Comparison of ENCODE assay signal across 16 mouse cellular contexts in genomic region chr11:96933562-96934276, GRCm38 (mm10). TPM values are rescaled to one million over a fixed set of nuclear protein-coding genes. Genes with fewer than 3 reads are reported as not detected.
DNase-seq lines count a peak whose midpoint lies in the region; ATAC-seq and TF ChIP-seq lines count a peak whose summit lies in the region.
"Had no signal": no experiment of that assay in that cellular context is flagged by ENCODE, and none has a peak within 500 bp of the region (broad histone marks: within the 10 kb centered on the region; RNA-seq: fewer than 3 reads in every experiment).

No protein-coding gene starts in this region.

- H3K9me3 ChIP-seq in lung, postnatal 0 days (ENCODE audit: low read length): no peaks in the 10 kb centered on the region
- no peaks in the 10 kb centered on the region for H3K9me3 ChIP-seq in intestine, postnatal 0 days (ENCODE audit: control insufficient read depth)
- H3K9me3 ChIP-seq in stomach, embryonic 16.5 days (replicated peaks; ENCODE audit: control insufficient read depth, low read length): no peaks in the 10 kb centered on the region
- H3K9me3 ChIP-seq: embryonic facial prominence, embryonic 13.5 days had no signal

- peaks cover 5% of the 10 kb centered on the region; the same call in 1 of the 2 replicates for H3K4me1 ChIP-seq in lung, postnatal 0 days (ENCODE audit: insufficient read depth, low read depth, low read length)
- H3K4me1 ChIP-seq in intestine, postnatal 0 days (replicated peaks; ENCODE audit: control insufficient read depth, insufficient read depth, low read length): peaks cover 8% of the 10 kb centered on the region; the same call in 1 of the 2 replicates
- peaks cover 29% of the 10 kb centered on the region for H3K4me1 ChIP-seq in stomach, embryonic 16.5 days (ENCODE audit: control insufficient read depth, insufficient read depth, low read length)

- no peak overlapping the region for H3K4me3 ChIP-seq in lung, postnatal 0 days (ENCODE audit: low read depth, low read length)
- H3K4me3 ChIP-seq in intestine, postnatal 0 days (ENCODE audit: low read depth, low read length): no peak overlapping the region
- H3K4me3 ChIP-seq in stomach, embryonic 16.5 days (replicated peaks; ENCODE audit: low read length): no peak overlapping the region
- H3K4me3 ChIP-seq: embryonic facial prominence, embryonic 13.5 days; myocyte had no signal

- DNase-seq in lung, postnatal 0 days (ENCODE audit: low spot score): no peak
- no peak for DNase-seq in lung, postnatal 4 days
- DNase-seq in kidney, postnatal 25 days: peak; percentile 46 to 79
- DNase-seq in ovary, postnatal 14 days (ENCODE audit: low spot score): no peak
- DNase-seq in left cerebral cortex, adult 9 months (ENCODE audit: low spot score in 2 of 2): no peak
- DNase-seq: cerebellum, postnatal 10 days; gastrocnemius, postnatal 25 days; heart, postnatal 10 days; right cerebral cortex, postnatal 25 days had no signal

- no peaks in the 10 kb centered on the region for H3K27me3 ChIP-seq in lung, postnatal 0 days (replicated peaks; ENCODE audit: insufficient read depth, low read length)
- H3K27me3 ChIP-seq in intestine, postnatal 0 days (replicated peaks; ENCODE audit: control insufficient read depth, insufficient read depth, low read length): no peaks in the 10 kb centered on the region
- no peaks in the 10 kb centered on the region for H3K27me3 ChIP-seq in stomach, embryonic 16.5 days (ENCODE audit: control insufficient read depth, insufficient read depth, low read length)
- H3K27me3 ChIP-seq: Patski had no signal

- H3K9ac ChIP-seq in lung, postnatal 0 days (replicated peaks; ENCODE audit: low read depth): no peak overlapping the region
- H3K9ac ChIP-seq in intestine, postnatal 0 days (ENCODE audit: low read depth, low read length): no peak overlapping the region
- H3K9ac ChIP-seq in stomach, embryonic 16.5 days (ENCODE audit: low read length): peak overlapping the region; percentile 5; the same call in 1 of the 2 replicates
- H3K9ac ChIP-seq: embryonic facial prominence, embryonic 13.5 days had no signal

- no peak overlapping the region for H3K4me2 ChIP-seq in lung, postnatal 0 days (replicated peaks; ENCODE audit: low read depth, low read length)
- peak overlapping the region; percentile 0; the same call in 1 of the 2 replicates for H3K4me2 ChIP-seq in intestine, postnatal 0 days (replicated peaks; ENCODE audit: low read depth)
- 0 out of 2 replicates have a peak overlapping the region, but pooled peaks have one; percentile 4 for H3K4me2 ChIP-seq in stomach, embryonic 16.5 days (ENCODE audit: low read depth, low read length)

- H3K27ac ChIP-seq in lung, postnatal 0 days (ENCODE audit: low read length): peak overlapping the region; percentile 63
- H3K27ac ChIP-seq in intestine, postnatal 0 days (ENCODE audit: low read depth, low read length): peak overlapping the region; percentile 85
- peak overlapping the region; percentile 88; the same call in 1 of the 2 replicates for H3K27ac ChIP-seq in stomach, embryonic 16.5 days (ENCODE audit: low read length)
- H3K27ac ChIP-seq: embryonic facial prominence, embryonic 13.5 days had no signal

- no peak for TF ChIP-seq CTCF in lung, postnatal 0 days (IDR thresholded peaks at IDR 0.05)
- TF ChIP-seq CTCF in intestine, postnatal 0 days (IDR thresholded peaks at IDR 0.05; ENCODE audit: low read depth): no peak

- WGBS in lung, postnatal 0 days: 65% methylated on average over 13 of the region's 13 CpGs
- 77% methylated on average over 13 of the region's 13 CpGs for WGBS in intestine, postnatal 0 days
- 85% methylated on average over 13 of the region's 13 CpGs for WGBS in stomach, embryonic 16.5 days

- no peak for ATAC-seq in lung, postnatal 0 days
- ATAC-seq in intestine, postnatal 0 days: no peak
- no peak for ATAC-seq in stomach, embryonic 16.5 days (ENCODE audit: insufficient read depth, low FRiP score)
- no peak for ATAC-seq in frontal cortex, adult (ENCODE audit: low TSS enrichment)
- ATAC-seq: forebrain, embryonic 14.5 days; Patski had no signal

- no peak for TF ChIP-seq EP300 in lung, postnatal 0 days (IDR thresholded peaks at IDR 0.05)

- H3K36me3 ChIP-seq in lung, postnatal 0 days (ENCODE audit: insufficient read depth, low read length): no peaks in the 10 kb centered on the region
- H3K36me3 ChIP-seq in intestine, postnatal 0 days (ENCODE audit: control insufficient read depth, insufficient read depth): peaks cover 10% of the 10 kb centered on the region; the same call in 1 of the 2 replicates
- H3K36me3 ChIP-seq in stomach, embryonic 16.5 days (ENCODE audit: control insufficient read depth, insufficient read depth, low read length): no peaks in the 10 kb centered on the region
- H3K36me3 ChIP-seq: embryonic facial prominence, embryonic 13.5 days had no signal

RNA-seq across cellular contexts. Expression of gene Prr15l, which starts 5.8 kb away (rescaled TPM):
- 126 and 127 TPM in 2 replicates for polyA plus RNA-seq in lung, postnatal 0 days (2015; fragmentation: Nextera tagmentation; extraction: Ambion mirVana)
- polyA plus RNA-seq in intestine, postnatal 0 days (2015; fragmentation: Nextera tagmentation; extraction: Ambion mirVana): 138 and 141 TPM in 2 replicates
- 70.8 and 81.7 TPM in 2 replicates for polyA plus RNA-seq in stomach, embryonic 16.5 days (2015; fragmentation: Nextera tagmentation; extraction: Ambion mirVana)

RNA-seq across cellular contexts. Expression of gene Pnpo, which starts 10.1 kb away (rescaled TPM):
- polyA plus RNA-seq in lung, postnatal 0 days (2015; fragmentation: Nextera tagmentation; extraction: Ambion mirVana): 28.7 and 30.0 TPM in 2 replicates
- 145 and 158 TPM in 2 replicates for polyA plus RNA-seq in intestine, postnatal 0 days (2015; fragmentation: Nextera tagmentation; extraction: Ambion mirVana)
- polyA plus RNA-seq in stomach, embryonic 16.5 days (2015; fragmentation: Nextera tagmentation; extraction: Ambion mirVana): 70.7 and 76.8 TPM in 2 replicates

RNA-seq across cellular contexts. Expression of gene Cdk5rap3, which starts 17.4 kb away (rescaled TPM):
- polyA plus RNA-seq in lung, postnatal 0 days (2015; fragmentation: Nextera tagmentation; extraction: Ambion mirVana): 46.4 and 48.0 TPM in 2 replicates
- polyA plus RNA-seq in intestine, postnatal 0 days (2015; fragmentation: Nextera tagmentation; extraction: Ambion mirVana): 64.1 and 68.9 TPM in 2 replicates
- polyA plus RNA-seq in stomach, embryonic 16.5 days (2015; fragmentation: Nextera tagmentation; extraction: Ambion mirVana): 68.7 and 75.0 TPM in 2 replicates

RNA-seq across cellular contexts. Expression of gene Sp2, which starts 49.0 kb away (rescaled TPM):
- polyA plus RNA-seq in lung, postnatal 0 days (2015; fragmentation: Nextera tagmentation; extraction: Ambion mirVana): 9.1 and 10.6 TPM in 2 replicates
- 7.7 and 8.2 TPM in 2 replicates for polyA plus RNA-seq in intestine, postnatal 0 days (2015; fragmentation: Nextera tagmentation; extraction: Ambion mirVana)
- 13.4 and 14.6 TPM in 2 replicates for polyA plus RNA-seq in stomach, embryonic 16.5 days (2015; fragmentation: Nextera tagmentation; extraction: Ambion mirVana)

Comparison
In these comparisons a context has a peak if more than half of its experiments do, and no peak if none do; other contexts are left out.
1. DNase-seq: peak in kidney, postnatal 25 days (2 of 2); none in lung, postnatal 0 days (single experiment), lung, postnatal 4 days (0 of 2), ovary, postnatal 14 days (single experiment) and left cerebral cortex, adult 9 months (0 of 2).
2. Peak in every context shown above with its lines, with median percentiles within 50 percentile points of each other: H3K27ac ChIP-seq.